Mouse (Mus musculus) lung, postnatal 0 days (tissue): ENCODE measurements around the gene Stpg3.

Experiments
- CTCF ChIP-seq: IDR thresholded peaks from 2 replicates; pipeline ENCODE4 v1.5.1; 2016; ENCODE audit warnings: antibody characterized with exemption, mild to moderate bottlenecking
- EP300 ChIP-seq: IDR thresholded peaks from 2 replicates; pipeline ENCODE4 v1.6.1; 2016; ENCODE audit warnings: antibody characterized with exemption, mild to moderate bottlenecking, control low read depth

GRCm38 (mm10) chr2:25226864-25227263, 12.4 kb upstream of the Stpg3 start:
- TF ChIP-seq EP300 (no peak), CTCF (no peak)
